Mouse (Mus musculus) cerebellum, adult 2 months (tissue): ENCODE measurements around the gene Edem1. TPM values are rescaled to one million over a fixed set of nuclear protein-coding genes. Genes with fewer than 3 reads are reported as not detected.

Experiments
- DNase-seq, 2 experiments: peaks; one replicate each; pipeline ENCODE4 v3.0.0; 2021
- H3K27ac ChIP-seq: fragments of 200-500 bp; 2 replicates; pipeline ENCODE4 v1.5.1; 2012; ENCODE audit warnings: low read length, control low read depth, inconsistent platforms; ENCODE audit not compliant: insufficient read depth
- H3K27me3 ChIP-seq: fragments of 200-500 bp; 2 replicates; pipeline ENCODE4 v1.6.1; 2012; ENCODE audit warnings: inconsistent platforms, mild to moderate bottlenecking, low read length, moderate library complexity; ENCODE audit not compliant: control insufficient read depth, insufficient read depth
- H3K4me1 ChIP-seq: fragments of 200-500 bp; 2 replicates; pipeline ENCODE4 v1.6.1; 2011; ENCODE audit warnings: low read length; ENCODE audit not compliant: control insufficient read depth, insufficient read depth
- H3K4me3 ChIP-seq: fragments of 200-500 bp; replicated peaks from 2 replicates; pipeline ENCODE3; 2011; ENCODE audit warnings: mild to moderate bottlenecking, low read depth, low read length, control low read depth; ENCODE audit not compliant: insufficient read depth
- CTCF ChIP-seq: fragments of 200-500 bp; IDR thresholded peaks from 2 replicates; pipeline ENCODE4 v1.5.1; 2011; ENCODE audit warnings: low read depth, mild to moderate bottlenecking, control low read depth, low read length, moderate library complexity, borderline replicate concordance; ENCODE audit not compliant: insufficient read depth
- POLR2A ChIP-seq: fragments of 200-500 bp; IDR thresholded peaks from 2 replicates; pipeline ENCODE4 v1.6.1; 2011; ENCODE audit warnings: low read length, control low read depth, borderline replicate concordance; ENCODE audit not compliant: insufficient read depth
- WGBS: fragments of 180-500 bp; shearing (Covaris S2); methylation state at CpG from one replicate; pipeline ENCODE4 v1.1.7; 2018; 5-methylcytosine and 5-hydroxymethylcytosine counted together
- polyA plus RNA-seq: library from polyadenylated mRNA; depleted of rRNA; stranded (reverse); fragments of >200 nt; gene quantifications from 2 replicates; pipeline ENCODE4 v1.2.3, GENCODE M21; 2012

Edem1 gene
- polyA plus RNA-seq, 1 experiment = 10.5 TPM

GRCm38 (mm10) chr6:108832989-108833388 is 4.5 kb downstream of the Edem1 start:
- no peak for DNase-seq
- Histone ChIP-seq H3K4me1 (peaks cover 7% of the 10 kb centered on the region; the same call in 1 of the 2 replicates), H3K27me3 (no peaks in the 10 kb centered on the region), H3K27ac (no peak overlapping the region), H3K4me3 (no peak overlapping the region)
- 94% methylated on average over 6 of the region's 6 CpGs for WGBS
- TF ChIP-seq CTCF (no peak), POLR2A (no peak)

GRCm38 (mm10) chr6:108833963-108834697 is 5.7 kb downstream of the Edem1 start:
- no peaks in the 10 kb centered on the region for H3K27me3 ChIP-seq
- no peak overlapping the region for H3K4me3 ChIP-seq
- 87% methylated on average over 8 of the region's 8 CpGs for WGBS
- no peak overlapping the region for H3K27ac ChIP-seq
- TF ChIP-seq POLR2A = no peak
- no peak for TF ChIP-seq CTCF
- H3K4me1 ChIP-seq = peaks cover 7% of the 10 kb centered on the region; the same call in 1 of the 2 replicates
- no peak for DNase-seq

- DNase-seq = no peak
- Histone ChIP-seq H3K4me1 (no peaks in the 10 kb centered on the region), H3K4me3 (no peak overlapping the region), H3K27ac (no peak overlapping the region), H3K27me3 (no peaks in the 10 kb centered on the region)
- 84% methylated on average over 16 of the region's 16 CpGs for WGBS
- TF ChIP-seq CTCF (no peak), POLR2A (no peak)
Observed at GRCm38 (mm10) chr6:108835765-108836691, 7.6 kb downstream of the Edem1 start.

- H3K27ac ChIP-seq = no peak overlapping the region
- no peak for DNase-seq
- 95% methylated on average over 4 of the region's 4 CpGs for WGBS
Observed at GRCm38 (mm10) chr6:108837081-108837480, 8.6 kb downstream of the Edem1 start.

GRCm38 (mm10) chr6:108837958-108838357 is 9.5 kb downstream of the Edem1 start:
- DNase-seq = no peak
- Histone ChIP-seq H3K4me3 (no peak overlapping the region), H3K27me3 (no peaks in the 10 kb centered on the region), H3K27ac (no peak overlapping the region), H3K4me1 (no peaks in the 10 kb centered on the region)
- TF ChIP-seq CTCF (no peak), POLR2A (no peak)
- 94% methylated on average over 4 of the region's 4 CpGs for whole genome bisulfite sequencing

More at GRCm38 (mm10) chr6:108837081-108837480, 8.6 kb downstream of the Edem1 start:
- TF ChIP-seq POLR2A (no peak), CTCF (no peak)
- Histone ChIP-seq H3K27me3 (no peaks in the 10 kb centered on the region), H3K4me3 (no peak overlapping the region), H3K4me1 (no peaks in the 10 kb centered on the region)

GRCm38 (mm10) chr6:108839432-108839831 is 11.0 kb downstream of the Edem1 start:
- WGBS = 87% methylated on average over 4 of the region's 4 CpGs
- Histone ChIP-seq H3K4me1 (no peaks in the 10 kb centered on the region), H3K4me3 (no peak overlapping the region), H3K27ac (no peak overlapping the region), H3K27me3 (no peaks in the 10 kb centered on the region)
- no peak for TF ChIP-seq CTCF
- no peak for TF ChIP-seq POLR2A
- DNase-seq = no peak

- Histone ChIP-seq H3K27me3 (no peaks in the 10 kb centered on the region), H3K4me3 (no peak overlapping the region), H3K4me1 (no peaks in the 10 kb centered on the region), H3K27ac (no peak overlapping the region)
- no peak for DNase-seq
- TF ChIP-seq POLR2A = no peak
- TF ChIP-seq CTCF = no peak
- WGBS = 95% methylated on average over 8 of the region's 8 CpGs
Observed at GRCm38 (mm10) chr6:108840861-108841640, 12.6 kb downstream of the Edem1 start.
